Mouse (Mus musculus) midbrain, postnatal 0 days (tissue): ENCODE results near the gene Bbip1. TPM values are rescaled to one million over a fixed set of nuclear protein-coding genes. Genes with fewer than 3 reads are reported as not detected.

Source experiments
- ATAC-seq: fragments of 200-750 bp; cut with Nextera tagmentation; 2 replicates; pipeline ENCODE4 v1.8.0; 2017; ENCODE audit warnings: moderate number of reproducible peaks, mild to moderate bottlenecking, moderate TSS enrichment, moderate library complexity; ENCODE audit not compliant: low FRiP score
- DNase-seq: peaks from one replicate; pipeline ENCODE4 v3.0.0-alpha.2; 2015; ENCODE audit warnings: low spot score
- H3K27ac ChIP-seq: fragments of 300-500 bp; sonication (generic); 2 replicates; pipeline ENCODE4 v1.5.1; 2014; ENCODE audit warnings: low read depth, mild to moderate bottlenecking, low read length, mixed read lengths
- H3K27me3 ChIP-seq: fragments of 300-500 bp; sonication (generic); 2 replicates; pipeline ENCODE4 v1.6.1; 2014; ENCODE audit warnings: low read length, control low read depth, mixed read lengths; ENCODE audit not compliant: insufficient read depth
- H3K36me3 ChIP-seq: fragments of 300-500 bp; sonication (generic); 2 replicates; pipeline ENCODE4 v1.6.1; 2014; ENCODE audit warnings: low read length, control low read depth, mixed read lengths; ENCODE audit not compliant: insufficient read depth
- H3K4me1 ChIP-seq: fragments of 300-500 bp; sonication (generic); 2 replicates; pipeline ENCODE4 v1.6.1; 2014; ENCODE audit warnings: mild to moderate bottlenecking, control low read depth, antibody characterized with exemption, low read length, mixed read lengths; ENCODE audit not compliant: insufficient read depth
- H3K4me2 ChIP-seq: fragments of 300-500 bp; sonication (generic); 2 replicates; pipeline ENCODE4 v1.6.1; 2014; ENCODE audit warnings: low read depth, mild to moderate bottlenecking, low read length, mixed read lengths; ENCODE audit not compliant: poor library complexity, severe bottlenecking
- H3K4me3 ChIP-seq: fragments of 300-500 bp; sonication (generic); 2 replicates; pipeline ENCODE4 v1.5.1; 2014; ENCODE audit warnings: low read depth, mild to moderate bottlenecking, low read length, moderate library complexity
- H3K9ac ChIP-seq: fragments of 300-500 bp; sonication (generic); replicated peaks from 2 replicates; pipeline ENCODE4 v1.6.1; 2014; ENCODE audit warnings: mild to moderate bottlenecking, low read length, moderate library complexity, mixed read lengths; ENCODE audit not compliant: poor library complexity, severe bottlenecking
- H3K9me3 ChIP-seq: fragments of 300-500 bp; sonication (generic); 2 replicates; pipeline ENCODE4 v1.6.1; 2016; ENCODE audit warnings: low read length, control low read depth
- CTCF ChIP-seq: IDR thresholded peaks from 2 replicates; pipeline ENCODE4 v1.5.1; 2016; ENCODE audit warnings: antibody characterized with exemption, mild to moderate bottlenecking
- WGBS: fragments of 180-500 bp; shearing (Covaris S2); extraction: QIAGEN DNeasy Blood & Tissue Kit; methylation state at CpG from one replicate; pipeline ENCODE4 v1.1.7; 2014; 5-methylcytosine and 5-hydroxymethylcytosine counted together
- polyA plus RNA-seq: library from polyadenylated mRNA; unstranded; fragments of >200 nt; fragmentation: Nextera tagmentation; extraction: Ambion mirVana; gene quantifications from 2 replicates; pipeline ENCODE4 v1.2.1, GENCODE M21; 2015
- total RNA-seq: library from RNA; depleted of rRNA; stranded (reverse); fragments of >200 nt; gene quantifications from 2 replicates; pipeline ENCODE4 v1.2.3, GENCODE M21; 2014

Bbip1 gene
- total and polyA plus RNA-seq, 2 experiments from 2014 or later: 74.2 to 154 TPM

- H3K27ac ChIP-seq: no peak overlapping the region
- no peak for TF ChIP-seq CTCF
- H3K27me3 ChIP-seq: no peaks in the 10 kb centered on the region
- H3K4me3 ChIP-seq: no peak overlapping the region
- DNase-seq (no peak), ATAC-seq (no peak)
- no peaks in the 10 kb centered on the region for H3K36me3 ChIP-seq
- no peaks in the 10 kb centered on the region for H3K9me3 ChIP-seq
- H3K9ac ChIP-seq: no peak overlapping the region
- H3K4me2 ChIP-seq: no peak overlapping the region
- H3K4me1 ChIP-seq: peaks cover 5% of the 10 kb centered on the region; the same call in 1 of the 2 replicates
- WGBS: 68% methylated on average over 5 of the region's 5 CpGs
These were observed 46.4 kb downstream of the Bbip1 start for GRCm38 (mm10) chr19:53898046-53898445.

GRCm38 (mm10) chr19:53894538-53895121 is 49.8 kb downstream of the Bbip1 start:
- no peak overlapping the region for H3K4me2 ChIP-seq
- no peaks in the 10 kb centered on the region for H3K9me3 ChIP-seq
- no peak overlapping the region for H3K4me3 ChIP-seq
- no peak for DNase-seq
- H3K36me3 ChIP-seq: no peaks in the 10 kb centered on the region
- no peaks in the 10 kb centered on the region for H3K27me3 ChIP-seq
- H3K27ac ChIP-seq: no peak overlapping the region
- no peak for TF ChIP-seq CTCF
- H3K9ac ChIP-seq: no peak overlapping the region
- no peaks in the 10 kb centered on the region for H3K4me1 ChIP-seq
- no peak for ATAC-seq
- WGBS: 79% methylated on average over 12 of the region's 12 CpGs

- Histone ChIP-seq H3K9me3 (no peaks in the 10 kb centered on the region), H3K4me2 (no peak overlapping the region), H3K36me3 (no peaks in the 10 kb centered on the region), H3K27ac (no peak overlapping the region), H3K4me1 (no peaks in the 10 kb centered on the region), H3K27me3 (no peaks in the 10 kb centered on the region), H3K4me3 (no peak overlapping the region), H3K9ac (no peak overlapping the region)
- no peak for ATAC-seq
- no peak for TF ChIP-seq CTCF
- 76% methylated on average over 3 of the region's 3 CpGs for WGBS
- DNase-seq: no peak
These were observed 50.7 kb downstream of the Bbip1 start for GRCm38 (mm10) chr19:53893711-53894171.

- TF ChIP-seq CTCF: no peak
- Histone ChIP-seq H3K4me3 (no peak overlapping the region), H3K9ac (no peak overlapping the region), H3K27ac (no peak overlapping the region; the same call in 1 of the 2 replicates), H3K4me1 (no peaks in the 10 kb centered on the region), H3K27me3 (no peaks in the 10 kb centered on the region), H3K36me3 (no peaks in the 10 kb centered on the region), H3K9me3 (no peaks in the 10 kb centered on the region), H3K4me2 (no peak overlapping the region)
- 74% methylated on average over 9 of the region's 9 CpGs for WGBS
- DNase-seq (no peak), ATAC-seq (no peak)
These were observed 51.5 kb downstream of the Bbip1 start for GRCm38 (mm10) chr19:53892838-53893359.

- TF ChIP-seq CTCF: no peak
- no peak within 1 kb of the TSS for H3K4me3 ChIP-seq
- H3K9ac ChIP-seq: no peak within 1 kb of the TSS
- no peak for DNase-seq
- no peak within 1 kb of the TSS for H3K4me2 ChIP-seq
- H3K27me3 ChIP-seq: no peaks in the 10 kb centered on the region
- peak within 1 kb of the TSS; percentile 47 for H3K27ac ChIP-seq
- H3K36me3 ChIP-seq: no peaks in the 10 kb centered on the region
- ATAC-seq: no peak
- H3K4me1 ChIP-seq: no peaks in the 10 kb centered on the region
- no peaks in the 10 kb centered on the region for H3K9me3 ChIP-seq
- 48% methylated on average over 3 of the region's 3 CpGs for WGBS
These were observed 52.4 kb downstream of the Bbip1 start, which contains the start of gene Pdcd4 for GRCm38 (mm10) chr19:53892061-53892460. TSS of gene Pdcd4 (plus strand) at chr19:53892231.

- Histone ChIP-seq H3K9ac (no peak overlapping the region), H3K27ac (peak overlapping the region; percentile 47; the same call in 1 of the 2 replicates), H3K27me3 (no peaks in the 10 kb centered on the region), H3K9me3 (no peaks in the 10 kb centered on the region), H3K4me2 (no peak overlapping the region), H3K36me3 (no peaks in the 10 kb centered on the region), H3K4me3 (no peak overlapping the region), H3K4me1 (no peaks in the 10 kb centered on the region)
- ATAC-seq: no peak
- WGBS: 90% methylated on average over 2 of the region's 2 CpGs
- TF ChIP-seq CTCF: no peak
- DNase-seq: no peak
These were observed 52.9 kb downstream of the Bbip1 start for GRCm38 (mm10) chr19:53891569-53891968.
